Mouse (Mus musculus) heart, adult 9 months (tissue): ENCODE data around the gene Psmd7.
A peak's percentile ranks its signal among the peaks of the same experiment; 100 is the strongest.
"Not testable (repeated sequence)": the region's sequence is repeated elsewhere in the genome, so short reads cannot be mapped to it uniquely, and the experiment has no call there.

Experiments
- DNase-seq, 2 experiments: peaks; one replicate each; pipeline ENCODE4 v3.0.0; 2022; ENCODE audit warnings: low spot score in 2 of 2

Psmd7 gene

GRCm38 (mm10) chr8:107587995-107588780 is at the start of gene Psmd7:
Gene Psmd7, minus strand, starts transcription at chr8:107588464.
- DNase-seq = peak; percentile 90 to 93

DNA sequence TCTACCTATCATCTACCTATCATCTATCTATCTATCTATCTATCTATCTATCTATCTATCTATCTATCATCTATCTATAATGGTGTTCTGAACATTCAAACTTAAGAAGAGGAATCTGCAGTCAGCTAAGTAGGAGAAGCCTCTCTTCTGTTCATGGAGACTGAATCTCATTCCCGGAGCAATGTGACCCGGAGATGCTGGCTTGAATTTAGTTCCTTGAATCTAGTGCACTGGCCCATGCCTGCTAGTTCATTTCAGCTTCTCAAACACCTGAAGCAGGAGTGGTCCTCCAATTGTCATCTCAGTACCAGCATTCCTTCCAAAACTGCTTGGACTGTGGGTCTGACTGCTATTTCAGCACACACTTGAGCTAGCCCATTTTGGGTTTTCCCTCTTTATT is 45.5 kb upstream of the Psmd7 start:
- DNase-seq = no peak

GRCm38 (mm10) chr8:107629701-107630100 is 41.4 kb upstream of the Psmd7 start:
- no peak for DNase-seq

DNA sequence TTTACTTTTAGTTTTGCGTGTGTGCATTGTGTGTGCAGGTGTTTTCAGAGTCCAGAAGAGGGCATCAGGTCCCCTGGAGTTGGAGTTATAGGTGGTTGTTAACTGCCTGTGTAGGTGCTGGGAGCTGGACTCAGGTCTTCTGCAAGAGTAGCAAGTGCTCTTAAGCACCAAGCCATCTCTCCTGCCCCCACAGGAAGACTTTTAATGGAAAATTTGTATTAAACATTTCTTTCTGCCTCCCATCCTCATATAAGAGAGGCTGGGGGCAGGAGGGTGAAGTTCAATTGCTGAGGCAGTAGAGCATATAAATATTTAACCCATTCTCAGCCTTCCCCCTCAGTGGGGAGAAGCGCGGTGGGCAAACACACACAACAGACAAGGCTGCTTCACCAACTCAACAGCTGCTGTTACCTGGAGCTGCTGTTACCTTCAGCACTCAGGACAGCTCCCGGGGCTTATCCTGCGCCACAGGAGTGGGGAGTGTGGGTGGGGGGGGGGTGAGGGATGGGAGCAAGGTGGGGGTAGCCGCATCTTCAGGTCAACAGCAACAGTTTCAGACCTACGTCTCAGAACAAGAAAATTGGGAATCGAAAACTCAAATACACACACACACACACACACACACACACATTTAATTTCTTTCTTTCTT is 40.4 kb upstream of the Psmd7 start:
- no peak for DNase-seq

- no peak for DNase-seq
Measured at GRCm38 (mm10) chr8:107627881-107628280, 39.6 kb upstream of the Psmd7 start.

GRCm38 (mm10) chr8:107624301-107624700 is 36.0 kb upstream of the Psmd7 start:
- DNase-seq = not testable (repeated sequence)

GRCm38 (mm10) chr8:107621930-107622623 is 33.8 kb upstream of the Psmd7 start:
- DNase-seq = no peak

DNA sequence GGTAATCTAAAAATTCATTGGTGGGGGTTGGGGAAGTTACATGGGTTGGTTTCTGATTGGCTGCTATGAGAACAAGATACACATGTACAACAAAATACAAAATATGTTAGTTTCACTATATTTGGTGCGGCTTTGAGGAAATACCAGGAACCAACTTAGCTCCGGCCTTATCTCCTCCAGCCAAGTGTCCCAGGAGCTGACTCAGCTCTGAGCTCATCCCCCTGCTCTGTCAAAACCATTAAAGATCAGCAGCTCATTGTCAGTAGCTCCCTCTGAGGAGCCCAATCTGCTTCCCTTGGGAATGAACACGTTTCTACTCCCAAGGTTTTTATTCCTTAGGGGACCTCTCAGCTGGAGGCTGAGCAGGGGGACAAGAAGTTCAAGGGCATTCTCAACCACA is 32.9 kb upstream of the Psmd7 start:
- no peak for DNase-seq

DNA sequence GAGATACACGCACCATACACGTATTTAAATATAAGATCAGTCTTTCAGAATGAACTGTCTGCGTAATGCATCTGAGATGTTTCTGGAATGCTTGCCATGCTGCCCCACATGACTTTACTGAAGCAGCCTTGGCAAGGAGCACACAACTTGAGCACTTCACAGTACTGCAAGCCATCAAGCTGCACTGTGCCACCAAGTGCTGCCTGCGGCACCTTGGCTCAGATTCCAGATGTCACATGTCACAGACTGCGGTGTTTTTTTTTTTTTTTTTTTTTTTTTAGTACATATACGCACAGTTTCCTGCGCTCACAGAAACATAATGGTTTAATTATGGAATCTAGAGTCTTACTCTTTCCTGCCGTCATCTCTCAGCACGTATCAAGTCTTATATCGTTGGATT is 30.2 kb upstream of the Psmd7 start:
- no peak for DNase-seq

DNA sequence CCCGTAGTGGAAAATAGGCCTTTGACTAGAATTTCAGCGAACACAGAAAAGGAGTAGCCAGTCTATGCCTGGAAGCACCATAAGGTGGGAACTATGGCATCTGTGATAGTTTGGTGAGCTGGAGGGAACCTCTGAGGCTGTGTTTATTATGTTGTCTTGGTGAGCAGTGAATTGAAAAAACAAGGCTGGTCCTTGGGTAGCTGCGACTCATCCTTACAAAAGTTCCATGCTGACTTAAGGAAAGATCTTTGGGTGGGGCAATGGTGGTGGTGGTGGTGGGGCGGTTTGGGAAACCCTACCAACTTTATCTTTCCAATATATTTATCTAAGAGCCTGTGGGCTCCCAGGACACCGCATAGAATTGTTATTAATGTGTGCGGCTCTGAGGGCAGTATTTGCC is 25.1 kb upstream of the Psmd7 start:
- no peak for DNase-seq

DNA sequence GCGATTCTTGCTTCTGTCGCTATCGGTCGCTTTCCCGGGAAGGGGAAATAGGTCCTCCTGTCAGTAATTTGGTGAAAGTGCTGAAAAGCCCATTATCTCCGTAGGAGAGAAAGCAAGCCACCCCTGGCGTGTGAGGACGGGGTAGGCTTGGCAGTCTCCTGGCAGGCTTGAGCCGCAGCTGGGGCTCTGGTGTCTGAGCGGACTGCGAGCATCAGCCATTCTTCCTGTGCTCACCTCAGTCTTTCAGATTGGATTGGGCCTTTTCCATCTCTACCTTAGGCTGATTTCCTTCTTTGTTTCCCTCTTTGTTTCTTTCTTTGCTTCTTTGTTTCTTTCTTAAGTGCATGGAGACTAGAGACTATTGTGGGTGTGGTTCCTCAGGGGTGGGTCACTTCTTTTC is 22.6 kb upstream of the Psmd7 start:
- no peak for DNase-seq

GRCm38 (mm10) chr8:107608751-107609150 is 20.5 kb upstream of the Psmd7 start:
- DNase-seq = no peak

- DNase-seq = no peak
Measured at GRCm38 (mm10) chr8:107603026-107603425, 14.8 kb upstream of the Psmd7 start.

GRCm38 (mm10) chr8:107599691-107600090 is 11.4 kb upstream of the Psmd7 start:
- DNase-seq = no peak

- DNase-seq = no peak
Measured at GRCm38 (mm10) chr8:107597731-107598130, 9.5 kb upstream of the Psmd7 start.

DNA sequence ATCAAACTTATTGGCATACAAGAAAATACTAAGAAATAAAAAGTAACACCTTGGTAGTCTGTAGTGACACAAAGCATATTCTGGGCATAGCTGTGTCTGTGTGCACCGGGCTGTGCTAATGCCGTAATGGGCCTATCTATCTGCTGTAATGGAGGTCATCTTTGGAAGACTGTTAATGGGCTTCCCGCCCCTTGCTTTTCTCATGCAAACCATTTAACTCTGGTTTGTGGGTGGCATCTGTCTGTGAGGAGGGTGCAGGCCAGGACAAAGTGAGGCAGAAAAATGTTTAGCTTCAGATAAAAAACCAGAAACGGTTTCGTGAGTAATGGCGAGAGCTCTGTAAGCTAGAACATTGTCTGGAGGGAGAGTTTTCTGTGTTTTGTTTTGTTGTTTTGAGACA is 6.6 kb upstream of the Psmd7 start:
- DNase-seq = no peak

GRCm38 (mm10) chr8:107593967-107594729 is 5.9 kb upstream of the Psmd7 start:
- no peak for DNase-seq

DNA sequence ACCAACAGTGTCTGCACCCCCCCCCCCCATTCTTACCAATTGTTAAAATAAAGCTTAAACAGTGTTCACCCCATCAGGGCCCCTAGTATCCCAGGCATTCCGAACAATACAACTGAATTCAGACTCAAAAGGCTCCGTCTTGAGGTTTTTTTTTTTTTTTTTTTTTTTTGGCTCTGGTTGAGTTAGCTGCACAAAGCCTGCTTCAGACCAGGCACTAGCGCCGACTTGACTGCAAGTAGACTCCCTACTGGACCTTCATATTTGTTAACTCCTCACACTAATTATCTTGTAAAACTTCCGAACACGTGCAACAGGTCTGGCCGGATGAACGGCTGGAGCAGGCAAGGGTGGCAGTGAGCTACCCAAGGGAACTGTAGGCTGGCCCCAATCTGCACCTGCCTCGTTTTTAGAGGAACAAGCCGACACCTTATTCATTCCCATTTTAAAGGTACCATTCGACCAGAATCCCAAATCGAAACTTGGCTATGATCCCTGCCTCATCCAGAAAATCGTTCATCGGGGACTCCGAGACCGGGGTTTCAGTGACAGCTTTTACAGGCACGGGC is 752 bp downstream of the Psmd7 start:
- peak in 1 of 2 experiments; percentile 15 for DNase-seq

- DNase-seq = no peak
Measured at GRCm38 (mm10) chr8:107582136-107582535, 6.1 kb downstream of the Psmd7 start.

GRCm38 (mm10) chr8:107581536-107581935 is 6.7 kb downstream of the Psmd7 start:
- DNase-seq = no peak

- no peak for DNase-seq
Measured at GRCm38 (mm10) chr8:107580879-107581278, 7.4 kb downstream of the Psmd7 start.

- no peak for DNase-seq
Measured at GRCm38 (mm10) chr8:107578541-107578940, 9.7 kb downstream of the Psmd7 start.
